Mouse (Mus musculus) small intestine, adult 2 months (tissue): ENCODE data around the gene Fam193b. TPM values are rescaled to one million over a fixed set of nuclear protein-coding genes. Genes with fewer than 3 reads are reported as not detected.

Experiments used
- H3K27ac ChIP-seq: fragments of 200-500 bp; 2 replicates; pipeline ENCODE4 v1.5.1; 2012; ENCODE audit warnings: low read depth, low read length, control low read depth, inconsistent platforms; ENCODE audit not compliant: insufficient read depth
- H3K27me3 ChIP-seq: fragments of 200-500 bp; 2 replicates; pipeline ENCODE4 v1.6.1; 2012; ENCODE audit warnings: mild to moderate bottlenecking, moderate library complexity, low read length, inconsistent platforms; ENCODE audit not compliant: control insufficient read depth, insufficient read depth
- H3K36me3 ChIP-seq: fragments of 200-500 bp; 2 replicates; pipeline ENCODE4 v1.6.1; 2012; ENCODE audit warnings: mild to moderate bottlenecking, low read length, control low read depth, inconsistent platforms; ENCODE audit not compliant: control insufficient read depth, insufficient read depth
- H3K4me1 ChIP-seq: fragments of 200-500 bp; 2 replicates; pipeline ENCODE4 v1.6.1; 2012; ENCODE audit warnings: low read length, inconsistent platforms, mixed read lengths; ENCODE audit not compliant: control insufficient read depth, insufficient read depth, insufficient read length
- H3K4me3 ChIP-seq: fragments of 200-500 bp; 2 replicates; pipeline ENCODE4 v1.5.1; 2012; ENCODE audit warnings: low read depth, mild to moderate bottlenecking, control low read depth, inconsistent platforms, low read length, moderate library complexity
- CTCF ChIP-seq: fragments of 200-500 bp; IDR thresholded peaks from 2 replicates; pipeline ENCODE4 v1.5.1; 2012; ENCODE audit warnings: low read depth, mild to moderate bottlenecking, control low read depth, inconsistent platforms, low read length, moderate library complexity, mixed read lengths; ENCODE audit not compliant: insufficient replicate concordance, insufficient read length; ENCODE audit errors: extremely low read depth
- POLR2A ChIP-seq: fragments of 200-500 bp; IDR thresholded peaks from 2 replicates; pipeline ENCODE4 v1.6.1; 2012; ENCODE audit warnings: low read depth, mild to moderate bottlenecking, control low read depth, inconsistent platforms, low read length, moderate library complexity
- WGBS: fragments of 180-500 bp; shearing (Covaris S2); methylation state at CpG from one replicate; pipeline ENCODE4 v1.1.7; 2018; 5-methylcytosine and 5-hydroxymethylcytosine counted together
- polyA plus RNA-seq: library from polyadenylated mRNA; depleted of rRNA; stranded (reverse); fragments of >200 nt; gene quantifications from 2 replicates; pipeline ENCODE4 v1.2.3, GENCODE M21; 2012

The Fam193b gene
- polyA plus RNA-seq, 1 experiment, result 76.9 TPM

- Histone ChIP-seq H3K27me3 (no peaks in the 10 kb centered on the region), H3K4me3 (no peak overlapping the region), H3K36me3 (peaks cover 16% of the 10 kb centered on the region), H3K27ac (no peak overlapping the region), H3K4me1 (peaks cover 17% of the 10 kb centered on the region)
- TF ChIP-seq POLR2A, result no peak
- no peak for TF ChIP-seq CTCF
- WGBS, result 95% methylated on average over 10 of the region's 10 CpGs
Measured at GRCm38 (mm10) chr13:55508531-55508930, 62.4 kb downstream of the Fam193b start.

- no peak overlapping the region for H3K4me3 ChIP-seq
- H3K4me1 ChIP-seq, result peaks cover 17% of the 10 kb centered on the region
- H3K36me3 ChIP-seq, result peaks cover 16% of the 10 kb centered on the region
- TF ChIP-seq CTCF (no peak), POLR2A (no peak)
- no peak overlapping the region for H3K27ac ChIP-seq
- H3K27me3 ChIP-seq, result no peaks in the 10 kb centered on the region
- 73% methylated on average over 11 of the region's 11 CpGs for WGBS
Measured at GRCm38 (mm10) chr13:55507877-55508276, 63.0 kb downstream of the Fam193b start.

- WGBS, result 83% methylated on average over 10 of the region's 10 CpGs
- H3K4me1 ChIP-seq, result peaks cover 9% of the 10 kb centered on the region
Measured at GRCm38 (mm10) chr13:55506697-55507096, 64.2 kb downstream of the Fam193b start.

GRCm38 (mm10) chr13:55505810-55506209 is 65.1 kb downstream of the Fam193b start:
- TF ChIP-seq CTCF, result no peak
- no peak for TF ChIP-seq POLR2A
- H3K27ac ChIP-seq, result no peak overlapping the region
- H3K27me3 ChIP-seq, result no peaks in the 10 kb centered on the region
- H3K36me3 ChIP-seq, result peaks cover 16% of the 10 kb centered on the region
- WGBS, result 88% methylated on average over 9 of the region's 9 CpGs
- no peak overlapping the region for H3K4me3 ChIP-seq
- H3K4me1 ChIP-seq, result 0 out of 2 replicates have a peak, but pooled peaks cover under 1% of the 10 kb centered on the region

More at GRCm38 (mm10) chr13:55506697-55507096, 64.2 kb downstream of the Fam193b start:
- Histone ChIP-seq H3K27ac (no peak overlapping the region), H3K27me3 (no peaks in the 10 kb centered on the region), H3K4me3 (no peak overlapping the region), H3K36me3 (peaks cover 16% of the 10 kb centered on the region)
- TF ChIP-seq POLR2A, result no peak
- no peak for TF ChIP-seq CTCF

- TF ChIP-seq POLR2A, result no peak
- TF ChIP-seq CTCF, result no peak
- no peak overlapping the region for H3K4me3 ChIP-seq
- H3K36me3 ChIP-seq, result peaks cover 18% of the 10 kb centered on the region
- 82% methylated on average over 5 of the region's 5 CpGs for WGBS
- no peaks in the 10 kb centered on the region for H3K4me1 ChIP-seq
- H3K27ac ChIP-seq, result no peak overlapping the region
- H3K27me3 ChIP-seq, result no peaks in the 10 kb centered on the region
Measured at GRCm38 (mm10) chr13:55504390-55504789, 66.5 kb downstream of the Fam193b start.

- peaks cover 12% of the 10 kb centered on the region for H3K36me3 ChIP-seq
- H3K4me1 ChIP-seq, result no peaks in the 10 kb centered on the region
- H3K4me3 ChIP-seq, result no peak overlapping the region
- TF ChIP-seq CTCF, result no peak
- TF ChIP-seq POLR2A, result no peak
- H3K27me3 ChIP-seq, result no peaks in the 10 kb centered on the region
- no peak overlapping the region for H3K27ac ChIP-seq
- WGBS, result 73% methylated on average over 8 of the region's 8 CpGs
Measured at GRCm38 (mm10) chr13:55502405-55502804, 68.5 kb downstream of the Fam193b start.

- no peaks in the 10 kb centered on the region for H3K27me3 ChIP-seq
- H3K27ac ChIP-seq, result no peak overlapping the region
- TF ChIP-seq CTCF, result no peak
- no peak overlapping the region for H3K4me3 ChIP-seq
- peaks cover 8% of the 10 kb centered on the region for H3K36me3 ChIP-seq
- 73% methylated on average over 10 of the region's 10 CpGs for WGBS
- H3K4me1 ChIP-seq, result peaks cover 2% of the 10 kb centered on the region; the same call in 1 of the 2 replicates
Measured at GRCm38 (mm10) chr13:55500575-55500974, 70.3 kb downstream of the Fam193b start.

- WGBS, result 67% methylated on average over 11 of the region's 11 CpGs
- peaks cover 3% of the 10 kb centered on the region for H3K36me3 ChIP-seq
- no peak for TF ChIP-seq POLR2A
- H3K4me3 ChIP-seq, result no peak overlapping the region
- no peak overlapping the region for H3K27ac ChIP-seq
- H3K27me3 ChIP-seq, result no peaks in the 10 kb centered on the region
- peaks cover 2% of the 10 kb centered on the region for H3K4me1 ChIP-seq
Measured at GRCm38 (mm10) chr13:55498906-55499305, 72.0 kb downstream of the Fam193b start.
